Mouse (Mus musculus): Measurements from ENCODE around the gene Eef1akmt2.

Eef1akmt2 gene

GRCm38 (mm10) chr7:132852173-132852844, at the start of gene Eef1akmt2:
TSS of gene Eef1akmt2 (minus strand) at chr7:132852673.
- peak; percentile 69 to 70 for DNase-seq (ENCODE audit: low spot score in 2 of 2)

GRCm38 (mm10) chr7:132900826-132901531, 48.5 kb upstream of the Eef1akmt2 start:
- DNase-seq (ENCODE audit: low spot score in 2 of 2): no peak

- no peak for DNase-seq (ENCODE audit: low spot score in 2 of 2)
These were observed 45.8 kb upstream of the Eef1akmt2 start for GRCm38 (mm10) chr7:132898234-132898633.

GRCm38 (mm10) chr7:132897258-132897657, 44.8 kb upstream of the Eef1akmt2 start:
- DNase-seq (ENCODE audit: low spot score in 2 of 2): no peak

- no peak for DNase-seq (ENCODE audit: low spot score in 2 of 2)
These were observed 43.8 kb upstream of the Eef1akmt2 start for GRCm38 (mm10) chr7:132896206-132896815.

GRCm38 (mm10) chr7:132894841-132895555, 42.5 kb upstream of the Eef1akmt2 start:
- DNase-seq (ENCODE audit: low spot score in 2 of 2): no peak

GRCm38 (mm10) chr7:132893336-132893735, 40.9 kb upstream of the Eef1akmt2 start:
- DNase-seq (ENCODE audit: low spot score in 2 of 2): no peak

GRCm38 (mm10) chr7:132892806-132893205, 40.3 kb upstream of the Eef1akmt2 start:
- no peak for DNase-seq (ENCODE audit: low spot score in 2 of 2)

- DNase-seq (ENCODE audit: low spot score in 2 of 2): no peak
These were observed 39.8 kb upstream of the Eef1akmt2 start for GRCm38 (mm10) chr7:132892311-132892661.

- no peak for DNase-seq (ENCODE audit: low spot score in 2 of 2)
These were observed 39.3 kb upstream of the Eef1akmt2 start for GRCm38 (mm10) chr7:132891561-132892310.

- DNase-seq (ENCODE audit: low spot score in 2 of 2): no peak
These were observed 37.7 kb upstream of the Eef1akmt2 start for GRCm38 (mm10) chr7:132890201-132890600.

- DNase-seq (ENCODE audit: low spot score in 2 of 2): no peak
These were observed 37.2 kb upstream of the Eef1akmt2 start for GRCm38 (mm10) chr7:132889691-132890090.

GRCm38 (mm10) chr7:132888518-132889249, 36.2 kb upstream of the Eef1akmt2 start:
- DNase-seq (ENCODE audit: low spot score in 2 of 2): no peak

- DNase-seq (ENCODE audit: low spot score in 2 of 2): no peak
These were observed 35.6 kb upstream of the Eef1akmt2 start for GRCm38 (mm10) chr7:132888052-132888451.

- DNase-seq (ENCODE audit: low spot score in 2 of 2): no peak
These were observed 34.7 kb upstream of the Eef1akmt2 start for GRCm38 (mm10) chr7:132887019-132887804.

GRCm38 (mm10) chr7:132884031-132884430, 31.6 kb upstream of the Eef1akmt2 start:
- DNase-seq (ENCODE audit: low spot score in 2 of 2): no peak

GRCm38 (mm10) chr7:132882343-132882742, 29.9 kb upstream of the Eef1akmt2 start:
- no peak for DNase-seq (ENCODE audit: low spot score in 2 of 2)

GRCm38 (mm10) chr7:132880276-132880675, 27.8 kb upstream of the Eef1akmt2 start:
- DNase-seq (ENCODE audit: low spot score in 2 of 2): no peak

GRCm38 (mm10) chr7:132875391-132876086, 23.1 kb upstream of the Eef1akmt2 start:
- DNase-seq (ENCODE audit: low spot score in 2 of 2): no peak
